Mouse (Mus musculus): ENCODE results near the gene Gm42742. TPM values are rescaled to one million over a fixed set of nuclear protein-coding genes. Genes with fewer than 3 reads are reported as not detected.
A peak's percentile ranks its signal among the peaks of the same experiment; 100 is the strongest.

The Gm42742 gene
- polyA plus RNA-seq (2015; fragmentation: Nextera tagmentation; extraction: Ambion mirVana), result 55.0 and 78.2 TPM in 2 replicates

GRCm38 (mm10) chr7:127020901-127021562, at the start of gene Gm42742, which contains the start of gene Prrt2:
Gene Gm42742, minus strand, starts transcription at chr7:127021097.
Gene Prrt2, minus strand, starts transcription at chr7:127021211.
- ATAC-seq (ENCODE audit: insufficient number of reproducible peaks, low FRiP score, low TSS enrichment, low read depth), result peak; percentile 59
- Histone ChIP-seq H3K27me3 (no peaks in the 10 kb centered on the region), H3K4me3 (replicated peaks) (peak within 1 kb of the TSS; percentile 66), H3K27ac (replicated peaks) (peak within 1 kb of the TSS; percentile 95), H3K36me3 (peaks cover 23% of the 10 kb centered on the region), H3K4me2 (replicated peaks) (peak within 1 kb of the TSS; percentile 89), H3K9ac (peak within 1 kb of the TSS; percentile 57), H3K9me3 (replicated peaks) (no peaks in the 10 kb centered on the region), H3K4me1 (peaks cover 81% of the 10 kb centered on the region)
- under 1% methylated on average over 37 of the region's 37 CpGs for WGBS

GRCm38 (mm10) chr7:127066317-127066716, 45.4 kb upstream of the Gm42742 start:
- no peaks in the 10 kb centered on the region; the same call in 1 of the 2 replicates for H3K27me3 ChIP-seq
- H3K4me2 ChIP-seq (replicated peaks), result no peak overlapping the region
- no peak for ATAC-seq (ENCODE audit: insufficient number of reproducible peaks, low FRiP score, low TSS enrichment, low read depth)
- no peak overlapping the region for H3K9ac ChIP-seq
- H3K9me3 ChIP-seq (replicated peaks), result no peaks in the 10 kb centered on the region
- no peaks in the 10 kb centered on the region for H3K36me3 ChIP-seq
- H3K4me1 ChIP-seq, result no peaks in the 10 kb centered on the region
- WGBS, result 75% methylated on average over 4 of the region's 4 CpGs
- no peak overlapping the region for H3K27ac ChIP-seq (replicated peaks)
- H3K4me3 ChIP-seq (replicated peaks), result no peak overlapping the region

GRCm38 (mm10) chr7:127065538-127065937, 44.6 kb upstream of the Gm42742 start:
- no peaks in the 10 kb centered on the region; the same call in 1 of the 2 replicates for H3K27me3 ChIP-seq
- WGBS, result 84% methylated on average over 6 of the region's 6 CpGs
- H3K4me1 ChIP-seq, result no peaks in the 10 kb centered on the region
- H3K4me3 ChIP-seq (replicated peaks), result no peak overlapping the region
- ATAC-seq (ENCODE audit: insufficient number of reproducible peaks, low FRiP score, low TSS enrichment, low read depth), result no peak
- no peaks in the 10 kb centered on the region for H3K36me3 ChIP-seq
- H3K9me3 ChIP-seq (replicated peaks), result no peaks in the 10 kb centered on the region
- no peak overlapping the region for H3K4me2 ChIP-seq (replicated peaks)
- H3K27ac ChIP-seq (replicated peaks), result no peak overlapping the region
- no peak overlapping the region for H3K9ac ChIP-seq

GRCm38 (mm10) chr7:127055026-127055585, 34.2 kb upstream of the Gm42742 start:
- Histone ChIP-seq H3K9me3 (replicated peaks) (no peaks in the 10 kb centered on the region), H3K4me2 (replicated peaks) (no peak overlapping the region), H3K27me3 (peaks cover 4% of the 10 kb centered on the region; the same call in 1 of the 2 replicates), H3K9ac (no peak overlapping the region), H3K27ac (replicated peaks) (no peak overlapping the region), H3K4me3 (replicated peaks) (no peak overlapping the region), H3K36me3 (no peaks in the 10 kb centered on the region), H3K4me1 (no peaks in the 10 kb centered on the region)
- ATAC-seq (ENCODE audit: insufficient number of reproducible peaks, low FRiP score, low TSS enrichment, low read depth), result no peak
- 74% methylated on average over 5 of the region's 5 CpGs for WGBS

- peak; percentile 85 for ATAC-seq (ENCODE audit: insufficient number of reproducible peaks, low FRiP score, low TSS enrichment, low read depth)
- H3K27ac ChIP-seq (replicated peaks), result peak within 1 kb of the TSS; percentile 63
- H3K4me3 ChIP-seq (replicated peaks), result peak within 1 kb of the TSS; percentile 70
- no peaks in the 10 kb centered on the region for H3K9me3 ChIP-seq (replicated peaks)
- H3K27me3 ChIP-seq, result no peaks in the 10 kb centered on the region
- peak within 1 kb of the TSS; percentile 82 for H3K4me2 ChIP-seq (replicated peaks)
- H3K4me1 ChIP-seq, result peaks cover 22% of the 10 kb centered on the region
- under 1% methylated on average over 53 of the region's 53 CpGs for WGBS
- H3K36me3 ChIP-seq, result peaks cover 11% of the 10 kb centered on the region; the same call in 1 of the 2 replicates
- peak within 1 kb of the TSS; percentile 67 for H3K9ac ChIP-seq
Observed at GRCm38 (mm10) chr7:127041851-127042672, 21.2 kb upstream of the Gm42742 start, which contains the start of gene Kif22. Gene Kif22, minus strand, starts transcription at chr7:127042471.

GRCm38 (mm10) chr7:127031244-127031643, 10.3 kb upstream of the Gm42742 start:
- H3K4me3 ChIP-seq (replicated peaks), result no peak overlapping the region
- no peak overlapping the region for H3K9ac ChIP-seq
- no peak overlapping the region for H3K27ac ChIP-seq (replicated peaks)
- peaks cover 9% of the 10 kb centered on the region for H3K4me1 ChIP-seq
- H3K9me3 ChIP-seq (replicated peaks), result no peaks in the 10 kb centered on the region
- 79% methylated on average over 1 of the region's 1 CpGs for WGBS
- no peak for ATAC-seq (ENCODE audit: insufficient number of reproducible peaks, low FRiP score, low TSS enrichment, low read depth)
- no peaks in the 10 kb centered on the region for H3K27me3 ChIP-seq
- H3K36me3 ChIP-seq, result peaks cover 63% of the 10 kb centered on the region
- no peak overlapping the region for H3K4me2 ChIP-seq (replicated peaks)

GRCm38 (mm10) chr7:127030172-127030571, 9.3 kb upstream of the Gm42742 start:
- Histone ChIP-seq H3K9ac (no peak overlapping the region), H3K27me3 (no peaks in the 10 kb centered on the region), H3K9me3 (replicated peaks) (no peaks in the 10 kb centered on the region), H3K36me3 (peaks cover 58% of the 10 kb centered on the region), H3K27ac (replicated peaks) (no peak overlapping the region), H3K4me2 (replicated peaks) (no peak overlapping the region), H3K4me1 (peaks cover 9% of the 10 kb centered on the region), H3K4me3 (replicated peaks) (no peak overlapping the region)
- 100% methylated on average over 1 of the region's 1 CpGs for WGBS
- no peak for ATAC-seq (ENCODE audit: insufficient number of reproducible peaks, low FRiP score, low TSS enrichment, low read depth)

GRCm38 (mm10) chr7:127027885-127028284, 7.0 kb upstream of the Gm42742 start:
- Histone ChIP-seq H3K4me1 (peaks cover 31% of the 10 kb centered on the region), H3K27ac (replicated peaks) (peak overlapping the region; percentile 98), H3K36me3 (peaks cover 50% of the 10 kb centered on the region), H3K4me2 (replicated peaks) (peak overlapping the region; percentile 70), H3K4me3 (replicated peaks) (peak overlapping the region; percentile 85), H3K9me3 (replicated peaks) (no peaks in the 10 kb centered on the region), H3K27me3 (no peaks in the 10 kb centered on the region), H3K9ac (peak overlapping the region; percentile 39)
- no peak for ATAC-seq (ENCODE audit: insufficient number of reproducible peaks, low FRiP score, low TSS enrichment, low read depth)
- WGBS, result 62% methylated on average over 8 of the region's 8 CpGs

- H3K9me3 ChIP-seq (replicated peaks), result no peaks in the 10 kb centered on the region
- peak; percentile 93 for ATAC-seq (ENCODE audit: insufficient number of reproducible peaks, low FRiP score, low TSS enrichment, low read depth)
- peak within 1 kb of the TSS; percentile 98 for H3K27ac ChIP-seq (replicated peaks)
- WGBS, result 1% methylated on average over 60 of the region's 63 CpGs
- peak within 1 kb of the TSS; percentile 96 for H3K9ac ChIP-seq
- no peaks in the 10 kb centered on the region for H3K27me3 ChIP-seq
- peak within 1 kb of the TSS; percentile 70 for H3K4me2 ChIP-seq (replicated peaks)
- peak within 1 kb of the TSS; percentile 85 for H3K4me3 ChIP-seq (replicated peaks)
- H3K36me3 ChIP-seq, result peaks cover 50% of the 10 kb centered on the region
- peaks cover 38% of the 10 kb centered on the region for H3K4me1 ChIP-seq
Observed at GRCm38 (mm10) chr7:127026984-127027726, 6.3 kb upstream of the Gm42742 start, which contains the start of gene Maz. Gene Maz, minus strand, starts transcription at chr7:127027037.

- no CpG with 5 or more reads among the region's 48 CpGs for WGBS
- Histone ChIP-seq H3K4me3 (replicated peaks) (peak overlapping the region; percentile 85), H3K27ac (replicated peaks) (peak overlapping the region; percentile 98), H3K9me3 (replicated peaks) (no peaks in the 10 kb centered on the region), H3K36me3 (peaks cover 49% of the 10 kb centered on the region), H3K4me1 (peaks cover 44% of the 10 kb centered on the region), H3K9ac (peak overlapping the region; percentile 96), H3K4me2 (replicated peaks) (peak overlapping the region; percentile 70), H3K27me3 (no peaks in the 10 kb centered on the region)
- peak; percentile 22 for ATAC-seq (ENCODE audit: insufficient number of reproducible peaks, low FRiP score, low TSS enrichment, low read depth)
Observed at GRCm38 (mm10) chr7:127026616-127026983, 5.7 kb upstream of the Gm42742 start.

All from embryonic facial prominence, embryonic 15.5 days (tissue).